In genomic region chr9:118520858-118521257, GRCm38 (mm10) we compare ENCODE assay signal across 20 mouse cellular contexts. TPM values are rescaled to one million over a fixed set of nuclear protein-coding genes. Genes with fewer than 3 reads are reported as not detected.
DNase-seq lines count a peak whose midpoint lies in the region; ATAC-seq and TF ChIP-seq lines count a peak whose summit lies in the region.
"Had no signal": no experiment of that assay in that cellular context is flagged by ENCODE, and none has a peak within 500 bp of the region (broad histone marks: within the 10 kb centered on the region; RNA-seq: fewer than 3 reads in every experiment).

No protein-coding gene starts in this region.

- peak; percentile 31 for DNase-seq in gastrocnemius, adult 2 months
- DNase-seq in gastrocnemius, postnatal 36 days = no peak
- no peak for DNase-seq in heart, postnatal 4 days
- no peak for DNase-seq in lung, adult 2 months
- DNase-seq in thymus, adult 18-20 months = no peak
- DNase-seq: cerebellum, adult 9-10 months; gastrocnemius, postnatal 14 days; kidney, adult 11 months; thymus, postnatal 14 days had no signal

- H3K27ac ChIP-seq in gastrocnemius, adult 2 months = peak overlapping the region; percentile 84
- peak overlapping the region; percentile 26 for H3K27ac ChIP-seq in heart, embryonic 15.5 days
- no peak overlapping the region for H3K27ac ChIP-seq in lung, embryonic 16.5 days (ENCODE audit: low read length)
- H3K27ac ChIP-seq: hindbrain, embryonic 10.5 days; hindbrain, postnatal 0 days; limb, embryonic 12.5 days; liver, embryonic 12.5 days; lung, embryonic 15.5 days; midbrain, embryonic 12.5 days; neural tube, embryonic 12.5 days had no signal

- peaks cover 30% of the 10 kb centered on the region for H3K79me2 ChIP-seq in myocyte (ENCODE audit: control insufficient read depth, insufficient read depth)

- H3K36me3 ChIP-seq in heart, embryonic 15.5 days = peaks cover 10% of the 10 kb centered on the region; the same call in 1 of the 2 replicates
- H3K36me3 ChIP-seq in lung, embryonic 16.5 days (ENCODE audit: control insufficient read depth, insufficient read depth, low read length) = 0 out of 2 replicates have a peak, but pooled peaks cover 4% of the 10 kb centered on the region
- H3K36me3 ChIP-seq in myocyte (ENCODE audit: control insufficient read depth, insufficient read depth) = peaks cover 11% of the 10 kb centered on the region

- no peak overlapping the region for H3K9ac ChIP-seq in heart, embryonic 15.5 days
- H3K9ac ChIP-seq in lung, embryonic 16.5 days (ENCODE audit: low read length) = no peak overlapping the region
- H3K9ac ChIP-seq: limb, embryonic 12.5 days; liver, embryonic 12.5 days; lung, embryonic 15.5 days; midbrain, embryonic 12.5 days; neural tube, embryonic 12.5 days had no signal

- intact Hi-C loops in gastrocnemius, adult 2 months (cut with DNase I) = no loop called here
- intact Hi-C loops in gastrocnemius, postnatal 36 days (cut with DNase I) = no loop called here

- H3K4me1 ChIP-seq in heart, embryonic 15.5 days (replicated peaks) = peaks cover 53% of the 10 kb centered on the region
- peaks cover 18% of the 10 kb centered on the region for H3K4me1 ChIP-seq in lung, embryonic 16.5 days (replicated peaks; ENCODE audit: control insufficient read depth, insufficient read depth, low read length)
- H3K4me1 ChIP-seq in lung, adult 2 months (ENCODE audit: control insufficient read depth, insufficient read depth, low read length) = 0 out of 2 replicates have a peak, but pooled peaks cover 4% of the 10 kb centered on the region
- H3K4me1 ChIP-seq: limb, embryonic 12.5 days had no signal

- no peak for TF ChIP-seq POLR2A in lung, adult 2 months (IDR thresholded peaks at IDR 0.05; ENCODE audit: borderline replicate concordance, extremely low read depth, low read depth, low read length)
- no peak for TF ChIP-seq POLR2A in myocyte (IDR thresholded peaks at IDR 0.05; ENCODE audit: insufficient read length, low read depth)

- no peaks in the 10 kb centered on the region for H3K9me3 ChIP-seq in heart, embryonic 15.5 days (replicated peaks)
- no peaks in the 10 kb centered on the region for H3K9me3 ChIP-seq in lung, embryonic 16.5 days (ENCODE audit: control insufficient read depth, low read length)
- H3K9me3 ChIP-seq: hindbrain, embryonic 10.5 days; limb, embryonic 12.5 days; liver, embryonic 12.5 days; lung, embryonic 15.5 days; midbrain, embryonic 12.5 days; neural tube, embryonic 12.5 days had no signal

- WGBS in heart, embryonic 15.5 days = 19% methylated on average over 3 of the region's 3 CpGs
- WGBS in lung, embryonic 16.5 days = 13% methylated on average over 3 of the region's 3 CpGs
- 45% methylated on average over 3 of the region's 3 CpGs for WGBS in lung, adult 2 months

- H3K4me2 ChIP-seq in heart, embryonic 15.5 days = no peak overlapping the region
- no peak overlapping the region for H3K4me2 ChIP-seq in lung, embryonic 16.5 days (ENCODE audit: low read depth, low read length)
- peak overlapping the region; percentile 27 for H3K4me2 ChIP-seq in myocyte (ENCODE audit: low read depth)
- H3K4me2 ChIP-seq: limb, embryonic 12.5 days; liver, embryonic 12.5 days; lung, embryonic 15.5 days; midbrain, embryonic 12.5 days; neural tube, embryonic 12.5 days had no signal

- no peaks in the 10 kb centered on the region for H3K27me3 ChIP-seq in heart, embryonic 15.5 days
- H3K27me3 ChIP-seq in lung, embryonic 16.5 days (ENCODE audit: control insufficient read depth, insufficient read depth, low read depth, low read length) = no peaks in the 10 kb centered on the region
- H3K27me3 ChIP-seq in myocyte (ENCODE audit: control insufficient read depth, insufficient read depth, insufficient read length) = no peaks in the 10 kb centered on the region
- H3K27me3 ChIP-seq: limb, embryonic 12.5 days; liver, embryonic 12.5 days; lung, embryonic 15.5 days; midbrain, embryonic 12.5 days; neural tube, embryonic 12.5 days had no signal

- H3K4me3 ChIP-seq in gastrocnemius, adult 2 months = peak overlapping the region; percentile 2; the same call in 1 of the 2 replicates
- no peak overlapping the region for H3K4me3 ChIP-seq in heart, embryonic 15.5 days
- H3K4me3 ChIP-seq in lung, embryonic 16.5 days (ENCODE audit: low read length) = no peak overlapping the region
- H3K4me3 ChIP-seq in lung, adult 2 months (replicated peaks; ENCODE audit: extremely low read depth, low read depth, low read length) = no peak overlapping the region
- H3K4me3 ChIP-seq in myocyte = no peak overlapping the region
- H3K4me3 ChIP-seq: hindbrain, embryonic 10.5 days; limb, embryonic 12.5 days; liver, embryonic 12.5 days; lung, embryonic 15.5 days; midbrain, embryonic 12.5 days; neural tube, embryonic 12.5 days had no signal

- no peak for TF ChIP-seq CTCF in gastrocnemius, adult 2 months (IDR thresholded peaks at IDR 0.05)
- no peak for TF ChIP-seq CTCF in lung, adult 2 months (IDR thresholded peaks at IDR 0.05; ENCODE audit: insufficient read depth, low read length)

- no peak overlapping the region for H3ac ChIP-seq in myocyte (ENCODE audit: control insufficient read depth, insufficient read length)

- ATAC-seq in heart, embryonic 15.5 days (replicated peaks; ENCODE audit: insufficient number of reproducible peaks, insufficient read depth, low FRiP score, low read depth) = no peak
- 0 out of 2 replicates have a peak, but pooled peaks have one; percentile 15 for ATAC-seq in lung, embryonic 16.5 days (ENCODE audit: low read depth)
- ATAC-seq: hindbrain, postnatal 0 days; liver, embryonic 12.5 days had no signal

TF ChIP-seq in myocyte, 11 proteins besides CTCF, POLR2A, EP300 and RAD21:
- no peak for TF ChIP-seq TCF3 (IDR thresholded peaks at IDR 0.05; ENCODE audit: insufficient read length, low read depth)
- TF ChIP-seq MYOD1 (IDR thresholded peaks at IDR 0.05; ENCODE audit: control insufficient read depth in 1 of 3, insufficient read length in 2 of 3, low read depth in 2 of 3) = no peak
- TF ChIP-seq MAX (IDR thresholded peaks at IDR 0.05; ENCODE audit: low read depth) = no peak
- no peak for TF ChIP-seq MYOG (IDR thresholded peaks at IDR 0.05; ENCODE audit: control insufficient read depth in 1 of 3, insufficient read depth in 1 of 3, insufficient read length in 2 of 3, low read depth in 2 of 3)
- no peak for TF ChIP-seq REST (IDR thresholded peaks at IDR 0.05; ENCODE audit: insufficient read depth, insufficient read length)
- no peak for TF ChIP-seq TCF12 (IDR thresholded peaks at IDR 0.05; ENCODE audit: insufficient read depth, poor library complexity, severe bottlenecking)
- no peak for TF ChIP-seq POLR2AphosphoS2 (IDR thresholded peaks at IDR 0.05; ENCODE audit: insufficient read length, low read depth)
- TF ChIP-seq CEBPB (IDR thresholded peaks at IDR 0.05; ENCODE audit: insufficient read depth, poor library complexity, severe bottlenecking) = no peak
- no peak for TF ChIP-seq SRF (IDR thresholded peaks at IDR 0.05; ENCODE audit: control insufficient read depth, insufficient read length, low read depth)
- TF ChIP-seq USF1 (IDR thresholded peaks at IDR 0.05; ENCODE audit: low read depth) = no peak
- TF ChIP-seq E2F4 (IDR thresholded peaks at IDR 0.05; ENCODE audit: insufficient read depth) = no peak

RNA-seq across cellular contexts. Expression of gene Golga4, which starts 14.8 kb away (rescaled TPM):
- 100 to 1,000 TPM; 397 to 426 TPM for total RNA-seq in gastrocnemius, adult 2 months (2021)
- total RNA-seq in gastrocnemius, postnatal 36 days (2021) = 100 to 1,000 TPM; 262 to 330 TPM
- polyA plus RNA-seq in heart, embryonic 15.5 days (2015; fragmentation: Nextera tagmentation; extraction: Ambion mirVana) = 46.1 and 52.6 TPM in 2 replicates
- 100 to 1,000 TPM; 144 to 146 TPM for total RNA-seq in heart, postnatal 4 days (2021)
- polyA plus RNA-seq in lung, embryonic 16.5 days (2015; fragmentation: Nextera tagmentation; extraction: Ambion mirVana) = 40.2 and 41.2 TPM in 2 replicates
- polyA plus RNA-seq in lung, adult 2 months (2012; rRNA removed) = 9.0 and 17.4 TPM in 2 replicates
- 18.5 TPM for polyA plus RNA-seq in myocyte (2012; fragmentation: generic; extraction: Trizol)

RNA-seq across cellular contexts. Expression of gene Eomes, which starts 42.8 kb away (rescaled TPM):
- total RNA-seq in gastrocnemius, adult 2 months (2021) = not detected
- total RNA-seq in gastrocnemius, postnatal 36 days (2021) = not detected
- 0.08 and 0.18 TPM in 2 replicates for polyA plus RNA-seq in heart, embryonic 15.5 days (2015; fragmentation: Nextera tagmentation; extraction: Ambion mirVana)
- not detected for total RNA-seq in heart, postnatal 4 days (2021)
- polyA plus RNA-seq in lung, embryonic 16.5 days (2015; fragmentation: Nextera tagmentation; extraction: Ambion mirVana) = not detected in 2 replicates
- polyA plus RNA-seq in lung, adult 2 months (2012; rRNA removed) = 0.96 and 1.3 TPM in 2 replicates
- polyA plus RNA-seq in myocyte (2012; fragmentation: generic; extraction: Trizol) = 0.04 TPM
- total RNA-seq: gastrocnemius, postnatal 14 days; MEL had no signal
- polyA plus RNA-seq: hindbrain, embryonic 10.5 days; liver, embryonic 12.5 days; lung, embryonic 15.5 days had no signal
